Mouse (Mus musculus): ENCODE results near the gene Olfr325. TPM values are rescaled to one million over a fixed set of nuclear protein-coding genes. Genes with fewer than 3 reads are reported as not detected.
"Not testable (repeated sequence)": the region's sequence is repeated elsewhere in the genome, so short reads cannot be mapped to it uniquely, and the experiment has no call there.

Olfr325 gene
- not detected in 2 replicates for polyA plus RNA-seq (2012; rRNA removed)

DNA sequence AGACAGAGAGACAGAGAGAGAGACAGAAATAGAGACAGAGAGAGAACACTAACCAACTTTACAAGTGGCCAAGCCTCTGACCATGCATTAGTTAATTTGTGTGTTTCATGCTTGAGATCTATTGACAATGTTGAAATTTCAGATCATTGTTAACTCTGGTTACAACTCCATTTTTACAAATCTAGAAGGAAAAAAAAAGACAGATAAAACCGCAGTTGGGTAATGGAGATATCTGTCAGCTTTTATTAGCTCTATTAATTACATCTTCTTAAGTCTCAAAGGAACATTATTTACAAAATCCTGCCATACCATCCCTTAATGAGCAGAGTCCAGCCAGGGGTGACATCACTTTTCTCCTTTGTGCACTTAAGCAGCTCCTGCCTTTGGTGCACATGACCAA is at the start of gene Olfr325:
Olfr325 (plus strand) TSS at position 301 of the 400 bp plus-strand sequence.
- WGBS, result 35% methylated on average over 1 of the region's 1 CpGs
- no peaks in the 10 kb centered on the region for H3K27me3 ChIP-seq (ENCODE audit: control insufficient read depth, insufficient read depth, low read length)
- H3K4me3 ChIP-seq (ENCODE audit: low read depth, low read length), result no peak within 1 kb of the TSS
- H3K4me1 ChIP-seq (ENCODE audit: control insufficient read depth, insufficient read depth, insufficient read length, low read length), result peaks cover 3% of the 10 kb centered on the region; the same call in 1 of the 2 replicates
- H3K27ac ChIP-seq (ENCODE audit: insufficient read depth, low read depth, low read length), result no peak within 1 kb of the TSS
- H3K36me3 ChIP-seq (ENCODE audit: control insufficient read depth, insufficient read depth, low read length), result no peaks in the 10 kb centered on the region
- no peak for TF ChIP-seq CTCF (IDR thresholded peaks at IDR 0.05; ENCODE audit: extremely low read depth, insufficient read length, insufficient replicate concordance, low read depth, low read length)
- TF ChIP-seq POLR2A (IDR thresholded peaks at IDR 0.05; ENCODE audit: low read depth, low read length), result no peak

DNA sequence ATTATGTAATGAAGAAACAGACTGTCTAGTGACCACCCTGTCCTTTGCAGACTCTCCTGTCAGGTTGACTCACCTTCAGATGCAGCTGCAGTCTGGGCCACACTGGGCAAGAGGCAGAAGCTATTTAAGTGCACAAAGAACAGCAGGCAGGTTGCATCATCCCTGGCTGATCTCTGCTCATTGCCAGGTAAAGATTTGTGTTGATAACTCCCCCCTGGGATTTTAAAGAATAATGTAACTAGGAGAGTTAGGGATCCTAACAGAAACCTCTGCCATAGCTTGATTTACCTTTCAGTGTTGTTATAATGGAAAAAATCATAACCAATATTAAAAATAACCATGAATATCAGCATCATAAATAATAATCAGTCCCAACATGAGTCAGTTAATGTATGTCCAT is 42.8 kb upstream of the Olfr325 start, which contains the start of gene Olfr330:
Olfr330 (minus strand) TSS at position 101 of the 400 bp plus-strand sequence.
- not testable (repeated sequence) for H3K4me3 ChIP-seq (ENCODE audit: low read depth, low read length); H3K27me3 ChIP-seq (ENCODE audit: control insufficient read depth, insufficient read depth, low read length); H3K27ac ChIP-seq (ENCODE audit: insufficient read depth, low read depth, low read length); H3K4me1 ChIP-seq (ENCODE audit: control insufficient read depth, insufficient read depth, insufficient read length, low read length); H3K36me3 ChIP-seq (ENCODE audit: control insufficient read depth, insufficient read depth, low read length)

DNA sequence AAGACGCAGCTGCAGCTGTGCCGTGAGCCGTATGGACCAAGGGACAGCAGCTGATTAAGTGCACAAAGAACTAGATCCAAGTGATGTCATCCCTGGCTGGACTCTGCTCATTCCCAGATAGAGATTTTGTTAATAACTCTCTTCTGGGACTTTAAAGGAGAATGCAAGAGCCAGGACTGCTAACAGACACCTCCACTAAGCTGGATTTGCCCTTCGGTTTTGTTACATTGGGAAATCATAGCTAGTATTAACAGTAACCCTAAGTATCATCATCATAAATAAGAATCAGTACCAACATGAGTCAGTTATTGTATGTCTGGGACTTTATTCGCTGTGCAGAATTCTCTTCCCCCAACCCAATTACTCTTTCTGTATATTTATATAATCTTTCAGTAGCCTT is 31.2 kb upstream of the Olfr325 start, which contains the start of gene Olfr329-ps:
Olfr329-ps (minus strand) TSS at position 101 of the 400 bp plus-strand sequence.
- no peak within 1 kb of the TSS for H3K27ac ChIP-seq (ENCODE audit: insufficient read depth, low read depth, low read length)
- no peaks in the 10 kb centered on the region for H3K36me3 ChIP-seq (ENCODE audit: control insufficient read depth, insufficient read depth, low read length)
- H3K4me1 ChIP-seq (ENCODE audit: control insufficient read depth, insufficient read depth, insufficient read length, low read length), result no peaks in the 10 kb centered on the region
- H3K27me3 ChIP-seq (ENCODE audit: control insufficient read depth, insufficient read depth, low read length), result no peaks in the 10 kb centered on the region; the same call in 1 of the 2 replicates
- TF ChIP-seq CTCF (IDR thresholded peaks at IDR 0.05; ENCODE audit: extremely low read depth, insufficient read length, insufficient replicate concordance, low read depth, low read length), result no peak
- no peak for TF ChIP-seq POLR2A (IDR thresholded peaks at IDR 0.05; ENCODE audit: low read depth, low read length)
- 48% methylated on average over 5 of the region's 5 CpGs for WGBS
- H3K4me3 ChIP-seq (ENCODE audit: low read depth, low read length), result no peak within 1 kb of the TSS

DNA sequence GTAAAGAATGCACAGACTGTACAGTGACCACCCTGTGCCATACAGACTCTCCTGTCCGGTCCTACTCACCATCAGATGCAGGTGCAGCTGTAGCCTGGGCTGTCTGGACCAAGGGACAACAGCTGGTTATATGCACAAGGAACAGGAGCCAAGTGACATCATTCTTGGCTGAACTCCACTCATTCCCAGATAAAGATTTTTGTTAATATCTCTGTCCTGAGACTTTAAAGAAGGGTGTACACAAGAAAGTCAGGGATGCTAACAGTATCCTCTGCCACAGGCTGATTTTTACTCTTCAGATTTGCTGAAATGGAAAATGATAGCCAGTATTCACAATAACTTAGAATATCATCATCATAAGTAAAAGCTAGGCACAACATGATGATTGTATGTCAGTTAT is 22.0 kb upstream of the Olfr325 start, which contains the start of gene Olfr328:
Olfr328 (minus strand) TSS at position 101 of the 400 bp plus-strand sequence.
- no peaks in the 10 kb centered on the region for H3K4me1 ChIP-seq (ENCODE audit: control insufficient read depth, insufficient read depth, insufficient read length, low read length)
- 24% methylated on average over 1 of the region's 1 CpGs for WGBS

DNA sequence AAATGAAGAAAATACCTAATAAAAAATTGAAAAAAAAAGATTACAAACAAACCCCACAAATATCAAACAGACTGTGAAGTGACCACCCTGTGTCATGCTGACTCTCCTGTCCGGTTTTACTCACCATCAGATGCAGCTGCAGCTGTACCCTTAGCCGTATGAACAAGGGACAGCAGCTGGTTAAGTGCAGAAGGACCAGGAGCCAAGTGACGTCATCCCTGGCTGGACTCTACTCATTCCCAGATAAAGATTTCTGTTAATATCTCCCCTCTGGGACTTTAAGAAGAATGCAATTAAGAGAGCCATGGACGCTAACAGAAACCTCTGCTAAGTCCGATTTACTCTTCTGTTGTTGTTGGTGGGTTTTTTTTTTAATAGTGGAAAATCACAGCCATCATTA is 7.1 kb upstream of the Olfr325 start, which contains the start of gene Olfr224:
Olfr224 (minus strand) TSS at position 149 of the 400 bp plus-strand sequence.
- no peaks in the 10 kb centered on the region for H3K4me1 ChIP-seq (ENCODE audit: control insufficient read depth, insufficient read depth, insufficient read length, low read length)
- 43% methylated on average over 5 of the region's 5 CpGs for WGBS
- no peak within 1 kb of the TSS for H3K27ac ChIP-seq (ENCODE audit: insufficient read depth, low read depth, low read length)
- H3K36me3 ChIP-seq (ENCODE audit: control insufficient read depth, insufficient read depth, low read length), result no peaks in the 10 kb centered on the region
- H3K27me3 ChIP-seq (ENCODE audit: control insufficient read depth, insufficient read depth, low read length), result no peaks in the 10 kb centered on the region
- H3K4me3 ChIP-seq (ENCODE audit: low read depth, low read length), result no peak within 1 kb of the TSS
- TF ChIP-seq CTCF (IDR thresholded peaks at IDR 0.05; ENCODE audit: extremely low read depth, insufficient read length, insufficient replicate concordance, low read depth, low read length), result no peak
- TF ChIP-seq POLR2A (IDR thresholded peaks at IDR 0.05; ENCODE audit: low read depth, low read length), result no peak

More for the DNA sequence above, 22.0 kb upstream of the Olfr325 start, which contains the start of gene Olfr328:
- H3K36me3 ChIP-seq (ENCODE audit: control insufficient read depth, insufficient read depth, low read length), result no peaks in the 10 kb centered on the region
- H3K4me3 ChIP-seq (ENCODE audit: low read depth, low read length), result no peak within 1 kb of the TSS
- H3K27me3 ChIP-seq (ENCODE audit: control insufficient read depth, insufficient read depth, low read length), result no peaks in the 10 kb centered on the region; the same call in 1 of the 2 replicates
- no peak for TF ChIP-seq POLR2A (IDR thresholded peaks at IDR 0.05; ENCODE audit: low read depth, low read length)
- no peak for TF ChIP-seq CTCF (IDR thresholded peaks at IDR 0.05; ENCODE audit: extremely low read depth, insufficient read length, insufficient replicate concordance, low read depth, low read length)
- no peak within 1 kb of the TSS for H3K27ac ChIP-seq (ENCODE audit: insufficient read depth, low read depth, low read length)

DNA sequence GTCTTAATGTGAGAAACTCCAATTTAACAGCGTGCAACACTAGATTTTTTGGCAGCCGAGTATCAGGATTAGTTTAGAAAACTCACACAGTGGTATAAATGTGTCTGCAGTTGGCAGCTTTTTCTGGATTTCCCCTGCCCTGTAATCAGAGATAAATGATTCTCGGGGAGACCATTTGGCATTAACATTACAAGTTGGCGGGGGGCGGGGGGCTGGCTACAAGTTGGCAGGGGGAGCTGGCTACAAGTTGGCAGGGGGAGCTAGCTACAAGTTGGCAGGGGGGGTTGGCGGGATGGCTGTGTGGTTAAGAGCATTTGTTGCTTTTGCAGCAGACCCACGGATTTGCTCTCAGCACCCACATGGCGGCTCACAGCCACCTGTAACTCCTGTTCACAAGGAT is 1.1 kb downstream of the Olfr325 start:
- H3K4me3 ChIP-seq (ENCODE audit: low read depth, low read length), result no peak overlapping the region
- H3K27me3 ChIP-seq (ENCODE audit: control insufficient read depth, insufficient read depth, low read length), result no peaks in the 10 kb centered on the region
- no peaks in the 10 kb centered on the region for H3K36me3 ChIP-seq (ENCODE audit: control insufficient read depth, insufficient read depth, low read length)
- peaks cover 3% of the 10 kb centered on the region; the same call in 1 of the 2 replicates for H3K4me1 ChIP-seq (ENCODE audit: control insufficient read depth, insufficient read depth, insufficient read length, low read length)
- no peak for TF ChIP-seq CTCF (IDR thresholded peaks at IDR 0.05; ENCODE audit: extremely low read depth, insufficient read length, insufficient replicate concordance, low read depth, low read length)
- no peak for TF ChIP-seq POLR2A (IDR thresholded peaks at IDR 0.05; ENCODE audit: low read depth, low read length)
- H3K27ac ChIP-seq (ENCODE audit: insufficient read depth, low read depth, low read length), result no peak overlapping the region
- WGBS, result 81% methylated on average over 8 of the region's 8 CpGs

DNA sequence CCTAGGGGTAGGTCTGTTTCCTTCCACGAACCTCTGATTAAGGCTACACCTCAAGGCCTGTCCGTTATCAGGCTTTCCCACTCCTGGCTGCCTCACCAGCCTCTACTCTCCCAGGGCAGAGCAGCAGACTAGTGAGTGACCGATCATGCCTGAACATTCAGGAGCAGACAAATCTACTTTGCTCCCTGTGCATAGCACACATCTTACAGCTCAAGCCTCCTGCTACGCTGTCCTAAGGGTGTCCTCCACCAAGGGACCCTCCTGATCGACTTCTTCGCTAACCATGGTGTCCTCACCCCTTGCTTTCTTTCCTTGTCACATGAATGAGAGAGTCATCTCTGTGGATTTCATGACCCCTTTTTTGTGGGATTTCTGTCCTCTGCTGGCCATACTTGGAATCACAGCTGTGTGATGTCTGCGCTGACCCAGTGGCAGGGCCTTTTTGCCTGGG is 10.4 kb downstream of the Olfr325 start:
- Histone ChIP-seq H3K36me3 (ENCODE audit: control insufficient read depth, insufficient read depth, low read length) (no peaks in the 10 kb centered on the region), H3K27ac (ENCODE audit: insufficient read depth, low read depth, low read length) (no peak overlapping the region), H3K27me3 (ENCODE audit: control insufficient read depth, insufficient read depth, low read length) (no peaks in the 10 kb centered on the region), H3K4me3 (ENCODE audit: low read depth, low read length) (no peak overlapping the region), H3K4me1 (ENCODE audit: control insufficient read depth, insufficient read depth, insufficient read length, low read length) (peaks cover 2% of the 10 kb centered on the region; the same call in 1 of the 2 replicates)
- WGBS, result 72% methylated on average over 7 of the region's 7 CpGs
- TF ChIP-seq CTCF (IDR thresholded peaks at IDR 0.05; ENCODE audit: extremely low read depth, insufficient read length, insufficient replicate concordance, low read depth, low read length) (peak; percentile 71; the same call in 1 of the 2 replicates), POLR2A (IDR thresholded peaks at IDR 0.05; ENCODE audit: low read depth, low read length) (no peak)
